Mouse (Mus musculus) forebrain, embryonic 16.5 days (tissue): ENCODE results near the gene Pard3b. TPM values are rescaled to one million over a fixed set of nuclear protein-coding genes. Genes with fewer than 3 reads are reported as not detected.

Experiments
- ATAC-seq: fragments of 200-750 bp; cut with Nextera tagmentation; 2 replicates; pipeline ENCODE4 v1.8.0; 2017; ENCODE audit warnings: mild to moderate bottlenecking, moderate library complexity
- H3K27ac ChIP-seq: fragments of 300-500 bp; sonication (generic); 2 replicates; pipeline ENCODE4 v1.5.1; 2014; ENCODE audit warnings: low read length, control low read depth
- H3K27me3 ChIP-seq: fragments of 300-500 bp; sonication (generic); replicated peaks from 2 replicates; pipeline ENCODE4 v1.6.1; 2014; ENCODE audit warnings: low read length; ENCODE audit not compliant: control insufficient read depth, insufficient read depth
- H3K36me3 ChIP-seq: fragments of 300-500 bp; sonication (generic); 2 replicates; pipeline ENCODE4 v1.6.1; 2014; ENCODE audit not compliant: control insufficient read depth, insufficient read depth
- H3K4me1 ChIP-seq: fragments of 300-500 bp; sonication (generic); replicated peaks from 2 replicates; pipeline ENCODE4 v1.6.1; 2014; ENCODE audit warnings: low read length; ENCODE audit not compliant: control insufficient read depth, insufficient read depth
- H3K4me2 ChIP-seq: fragments of 300-500 bp; sonication (generic); 2 replicates; pipeline ENCODE4 v1.6.1; 2014; ENCODE audit warnings: mild to moderate bottlenecking, low read length, control low read depth
- H3K4me3 ChIP-seq: fragments of 300-500 bp; sonication (generic); replicated peaks from 2 replicates; pipeline ENCODE4 v1.5.1; 2014; ENCODE audit warnings: mild to moderate bottlenecking, low read length, control low read depth
- H3K9ac ChIP-seq: fragments of 300-500 bp; sonication (generic); replicated peaks from 2 replicates; pipeline ENCODE4 v1.6.1; 2014; ENCODE audit warnings: low read depth, low read length, control low read depth
- H3K9me3 ChIP-seq: fragments of 300-500 bp; sonication (generic); 2 replicates; pipeline ENCODE4 v1.6.1; 2016; ENCODE audit warnings: low read length; ENCODE audit not compliant: control insufficient read depth
- WGBS: fragments of 180-500 bp; shearing (Covaris S2); extraction: QIAGEN DNeasy Blood & Tissue Kit; methylation state at CpG from one replicate; pipeline ENCODE4 v1.1.7; 2014; 5-methylcytosine and 5-hydroxymethylcytosine counted together
- polyA plus RNA-seq: library from polyadenylated mRNA; unstranded; fragments of >200 nt; fragmentation: Nextera tagmentation; extraction: Ambion mirVana; gene quantifications from 2 replicates; pipeline ENCODE4 v1.2.1, GENCODE M21; 2015

Pard3b gene
- polyA plus RNA-seq, 1 experiment from 2014 or later, result 6.3 TPM

DNA sequence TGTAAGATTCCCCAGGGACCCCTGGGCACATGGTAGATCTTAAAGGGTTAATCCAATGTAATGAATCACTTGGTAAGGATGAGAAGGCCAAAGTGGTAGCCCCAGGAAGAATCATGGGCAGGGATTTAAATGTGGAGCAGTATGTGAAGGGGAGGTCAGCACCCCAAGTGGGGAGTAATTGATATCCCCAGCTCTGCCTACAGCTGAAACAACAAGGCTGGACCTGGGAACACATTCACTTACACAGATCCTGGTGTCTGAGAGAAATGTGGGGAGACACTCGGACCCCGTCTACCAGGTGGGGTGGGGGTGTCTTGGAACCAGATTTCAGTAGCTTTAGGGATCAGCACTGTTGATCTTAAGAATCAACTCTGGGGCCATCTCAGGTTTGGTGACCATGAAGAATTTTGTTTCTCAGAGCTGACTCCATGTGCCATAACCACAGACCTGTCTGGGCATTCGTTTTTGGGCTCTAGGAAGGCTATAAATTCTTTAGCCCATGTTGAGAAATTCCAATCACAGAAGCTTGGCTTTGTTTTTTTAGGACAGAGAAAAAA lies 979.6 kb downstream of the Pard3b start:
- Histone ChIP-seq H3K9ac (no peak overlapping the region), H3K27ac (no peak overlapping the region), H3K9me3 (no peaks in the 10 kb centered on the region), H3K27me3 (no peaks in the 10 kb centered on the region), H3K4me3 (no peak overlapping the region), H3K4me2 (no peak overlapping the region), H3K36me3 (no peaks in the 10 kb centered on the region), H3K4me1 (no peaks in the 10 kb centered on the region)
- ATAC-seq, result no peak
- WGBS, result 82% methylated on average over 3 of the region's 3 CpGs

DNA sequence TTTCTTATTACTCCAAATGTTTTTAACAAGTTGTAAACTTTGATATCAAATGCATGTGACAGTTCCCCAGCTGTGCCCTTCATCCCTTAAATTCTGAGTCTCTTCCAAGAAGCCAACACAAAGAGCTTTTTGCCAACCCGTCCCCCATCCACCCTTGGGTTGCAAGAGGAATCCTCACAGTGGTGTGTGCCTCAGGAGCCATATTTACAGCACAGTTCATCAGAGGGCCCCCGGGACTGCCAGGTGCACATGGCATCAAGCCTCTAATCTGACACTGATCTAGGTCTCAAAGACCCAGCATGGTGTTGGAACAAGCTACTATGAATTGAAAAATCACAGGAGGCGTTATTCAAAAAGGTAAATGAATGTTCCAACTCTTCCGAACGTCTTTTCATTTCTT lies 980.8 kb downstream of the Pard3b start:
- Histone ChIP-seq H3K4me3 (no peak overlapping the region), H3K9ac (no peak overlapping the region), H3K9me3 (no peaks in the 10 kb centered on the region), H3K4me2 (no peak overlapping the region), H3K4me1 (no peaks in the 10 kb centered on the region), H3K27me3 (no peaks in the 10 kb centered on the region), H3K27ac (no peak overlapping the region), H3K36me3 (no peaks in the 10 kb centered on the region)
- no peak for ATAC-seq
- WGBS, result 91% methylated on average over 5 of the region's 5 CpGs

DNA sequence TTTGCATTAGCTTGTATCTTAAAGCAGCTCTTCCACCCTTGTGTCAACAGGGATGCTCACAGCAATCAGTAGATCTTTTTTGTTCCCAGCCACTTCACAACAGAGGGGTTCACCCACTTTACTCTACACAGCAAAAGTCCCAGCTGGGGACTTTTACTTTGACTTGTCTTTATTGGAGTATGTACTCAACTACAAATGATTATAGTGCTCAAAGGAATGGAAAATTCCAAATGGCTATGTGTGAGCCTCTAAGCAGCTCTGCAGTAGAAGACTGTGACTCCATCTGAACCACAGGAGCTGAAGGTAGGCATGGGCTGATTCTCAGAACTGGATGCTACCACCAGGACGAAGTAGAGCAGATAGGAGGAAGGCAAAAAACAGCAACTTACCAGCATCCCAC lies 983.8 kb downstream of the Pard3b start:
- ATAC-seq, result no peak
- Histone ChIP-seq H3K4me3 (no peak overlapping the region), H3K4me2 (no peak overlapping the region), H3K4me1 (no peaks in the 10 kb centered on the region), H3K27me3 (no peaks in the 10 kb centered on the region), H3K9ac (no peak overlapping the region), H3K9me3 (no peaks in the 10 kb centered on the region), H3K27ac (no peak overlapping the region), H3K36me3 (no peaks in the 10 kb centered on the region)
- 95% methylated on average over 1 of the region's 1 CpGs for WGBS

DNA sequence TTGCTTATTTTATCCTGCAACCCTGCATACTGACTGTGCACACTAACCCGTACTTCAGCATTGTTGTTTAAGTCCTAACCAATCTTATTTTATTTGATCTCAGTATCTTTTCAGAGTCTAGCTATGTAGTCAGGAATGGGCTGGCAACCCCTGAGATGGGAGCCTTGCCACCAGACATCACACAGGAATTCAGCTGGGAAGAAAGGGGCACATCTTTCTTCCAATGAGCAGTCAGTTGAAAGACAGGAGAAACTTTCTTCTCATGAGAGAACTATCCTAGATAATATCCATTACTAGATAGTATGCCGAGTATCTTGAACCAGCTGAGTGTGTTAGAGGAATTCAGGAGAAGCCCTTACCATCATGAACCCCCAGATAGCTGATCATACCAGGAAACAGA lies 985.5 kb downstream of the Pard3b start:
- Histone ChIP-seq H3K4me2 (no peak overlapping the region), H3K4me3 (no peak overlapping the region), H3K4me1 (no peaks in the 10 kb centered on the region), H3K9ac (no peak overlapping the region), H3K36me3 (no peaks in the 10 kb centered on the region), H3K27me3 (no peaks in the 10 kb centered on the region), H3K9me3 (no peaks in the 10 kb centered on the region), H3K27ac (no peak overlapping the region)
- 84% methylated on average over 2 of the region's 2 CpGs for WGBS
- ATAC-seq, result no peak

DNA sequence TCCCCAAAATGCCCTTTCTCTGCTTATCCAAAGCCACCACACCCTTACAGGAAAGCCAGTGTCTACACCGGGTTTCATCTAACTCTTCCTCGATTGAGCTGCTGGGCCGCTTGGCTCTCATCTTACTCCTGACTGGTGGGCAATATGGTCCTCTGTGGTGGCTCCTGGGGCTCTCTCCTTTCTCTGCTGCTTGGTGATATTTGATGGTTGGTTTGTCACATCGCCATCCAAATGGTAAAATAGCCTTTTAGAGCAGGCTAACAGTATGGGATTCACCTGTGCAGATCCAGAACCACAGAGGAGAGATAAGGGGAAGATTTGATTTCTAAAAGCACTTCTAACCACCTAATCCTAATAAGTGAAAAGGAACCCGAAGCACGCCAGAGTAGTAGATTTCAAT lies 986.2 kb downstream of the Pard3b start:
- ATAC-seq, result no peak
- Histone ChIP-seq H3K4me3 (no peak overlapping the region), H3K27ac (no peak overlapping the region), H3K36me3 (no peaks in the 10 kb centered on the region), H3K9me3 (no peaks in the 10 kb centered on the region), H3K9ac (no peak overlapping the region), H3K4me1 (no peaks in the 10 kb centered on the region), H3K27me3 (no peaks in the 10 kb centered on the region), H3K4me2 (no peak overlapping the region)
- WGBS, result 93% methylated on average over 6 of the region's 6 CpGs

DNA sequence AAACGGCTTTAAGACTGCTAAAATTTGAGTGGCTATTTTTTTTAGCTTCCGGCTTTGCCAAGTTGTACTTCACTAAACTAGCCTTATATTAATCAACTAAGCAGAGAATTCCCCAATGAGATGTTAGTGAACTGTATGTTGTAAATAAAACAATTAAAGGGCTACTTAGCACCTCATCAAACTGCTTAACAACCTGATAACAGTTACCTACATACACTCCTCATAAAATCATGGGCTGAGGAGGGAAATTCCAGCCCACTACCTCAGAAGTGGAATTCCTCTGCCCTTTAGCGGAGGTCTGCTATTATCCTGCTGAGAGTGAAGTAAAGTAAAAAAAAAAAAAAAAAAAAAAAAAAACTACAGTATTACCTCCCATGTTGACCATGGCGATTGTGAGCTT lies 986.7 kb downstream of the Pard3b start:
- H3K4me3 ChIP-seq, result no peak overlapping the region
- H3K9me3 ChIP-seq, result no peaks in the 10 kb centered on the region
- WGBS, result 83% methylated on average over 4 of the region's 4 CpGs
- no peaks in the 10 kb centered on the region for H3K36me3 ChIP-seq
- no peak overlapping the region for H3K4me2 ChIP-seq
- H3K27ac ChIP-seq, result no peak overlapping the region
- H3K4me1 ChIP-seq, result no peaks in the 10 kb centered on the region
- H3K27me3 ChIP-seq, result no peaks in the 10 kb centered on the region
- no peak for ATAC-seq
- H3K9ac ChIP-seq, result no peak overlapping the region

DNA sequence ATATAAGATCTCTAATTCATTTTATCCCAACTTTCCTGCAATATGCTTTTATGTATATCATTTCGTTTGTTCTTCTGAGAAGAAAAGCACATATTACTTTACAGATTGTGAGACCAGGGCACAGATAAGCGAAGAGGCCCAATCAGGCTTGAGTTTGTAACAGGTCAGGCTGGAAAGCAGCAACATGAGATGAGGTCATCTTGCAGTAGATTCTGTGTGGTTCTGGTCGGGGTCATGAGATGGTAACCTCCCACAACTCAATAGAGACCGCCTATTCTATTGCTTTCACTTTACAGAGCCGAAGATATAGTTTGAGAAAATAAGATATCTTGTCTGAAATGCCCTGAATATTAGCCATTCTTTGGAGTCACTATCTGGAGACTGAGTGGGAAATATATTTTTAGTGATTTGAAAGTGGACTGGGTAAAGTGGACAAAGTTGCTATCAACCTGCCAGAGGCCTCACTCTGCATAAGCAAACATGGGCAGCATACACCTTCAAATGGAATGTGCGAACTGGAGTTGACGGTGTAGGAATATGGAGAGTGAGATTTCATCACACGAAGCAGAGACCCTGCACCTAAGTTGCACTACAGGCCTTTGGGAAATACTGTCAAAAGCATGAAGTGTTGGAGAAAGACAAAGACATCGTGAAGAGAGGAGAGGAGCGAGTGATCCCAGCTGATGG lies 987.3 kb downstream of the Pard3b start:
- no peak overlapping the region for H3K27ac ChIP-seq
- H3K36me3 ChIP-seq, result no peaks in the 10 kb centered on the region
- H3K4me3 ChIP-seq, result no peak overlapping the region
- no peak overlapping the region for H3K9ac ChIP-seq
- no peak overlapping the region for H3K4me2 ChIP-seq
- WGBS, result 93% methylated on average over 10 of the region's 10 CpGs
- H3K9me3 ChIP-seq, result no peaks in the 10 kb centered on the region
- no peak for ATAC-seq
- H3K27me3 ChIP-seq, result no peaks in the 10 kb centered on the region
- H3K4me1 ChIP-seq, result no peaks in the 10 kb centered on the region

DNA sequence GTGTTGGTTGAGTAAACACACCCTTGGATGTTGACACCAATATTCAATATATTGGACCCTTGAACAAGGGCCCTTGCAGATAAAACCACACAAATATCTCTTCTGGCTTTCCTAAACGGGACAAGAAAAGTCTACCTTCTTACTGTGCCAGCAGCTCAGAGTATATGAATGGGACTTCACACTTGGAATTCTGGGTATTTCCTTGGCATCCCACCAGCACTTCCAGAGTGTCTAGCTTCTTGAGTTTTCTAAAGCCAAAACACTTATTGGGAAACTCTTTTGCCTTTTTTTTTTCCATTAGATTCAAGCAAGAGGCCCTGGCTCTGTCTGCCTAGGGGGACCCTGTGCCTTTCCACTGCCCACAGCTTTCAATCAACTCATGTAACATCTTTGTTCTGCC lies 991.3 kb downstream of the Pard3b start:
- H3K4me3 ChIP-seq, result no peak overlapping the region
- 27% methylated on average over 1 of the region's 1 CpGs for WGBS
- H3K36me3 ChIP-seq, result no peaks in the 10 kb centered on the region
- H3K27me3 ChIP-seq, result no peaks in the 10 kb centered on the region
- H3K9me3 ChIP-seq, result no peaks in the 10 kb centered on the region
- ATAC-seq, result no peak
- H3K27ac ChIP-seq, result no peak overlapping the region
- H3K4me2 ChIP-seq, result no peak overlapping the region
- H3K4me1 ChIP-seq, result no peaks in the 10 kb centered on the region
- no peak overlapping the region for H3K9ac ChIP-seq

DNA sequence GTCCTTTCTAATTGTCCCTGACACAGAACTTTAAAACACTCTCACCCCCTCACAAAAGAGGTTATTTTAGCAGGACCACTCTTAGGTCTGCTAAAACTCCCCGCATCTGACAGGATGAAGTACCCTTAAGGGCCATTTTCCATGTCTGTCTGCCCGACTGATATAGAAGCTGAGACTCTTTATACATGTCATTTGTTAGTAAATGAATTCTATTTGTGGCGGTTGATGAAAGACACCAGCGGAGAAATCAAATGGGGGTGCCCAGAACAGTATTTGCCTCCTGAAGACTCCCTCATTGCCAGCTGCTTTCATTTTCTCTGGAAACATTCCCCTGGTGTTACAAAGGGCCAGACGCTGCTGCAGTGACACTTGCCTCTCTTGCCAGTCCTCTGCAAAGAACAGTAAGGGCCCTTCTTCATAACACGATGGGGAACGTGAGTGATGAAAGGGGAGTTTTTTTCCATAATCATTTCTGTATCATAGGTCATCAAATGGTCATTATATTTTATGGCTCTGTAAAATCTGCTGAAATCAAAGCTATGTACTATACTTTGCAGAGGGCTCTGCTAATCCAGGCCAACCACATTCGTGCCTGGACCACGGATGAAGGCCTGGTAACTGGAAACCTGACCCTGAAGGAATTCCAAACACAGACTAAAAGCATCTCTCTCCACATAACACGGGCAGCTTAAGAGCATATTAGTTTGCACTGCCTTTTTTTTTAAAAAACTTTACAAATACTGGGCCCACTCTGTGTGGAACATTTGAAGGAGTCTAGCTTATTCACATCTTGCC lies 993.1 kb downstream of the Pard3b start:
- H3K4me3 ChIP-seq, result no peak overlapping the region
- H3K27me3 ChIP-seq, result no peaks in the 10 kb centered on the region
- no peak overlapping the region for H3K27ac ChIP-seq
- H3K4me1 ChIP-seq, result no peaks in the 10 kb centered on the region
- no peak overlapping the region for H3K9ac ChIP-seq
- WGBS, result 60% methylated on average over 10 of the region's 10 CpGs
- H3K9me3 ChIP-seq, result no peaks in the 10 kb centered on the region
- H3K4me2 ChIP-seq, result no peak overlapping the region
- H3K36me3 ChIP-seq, result no peaks in the 10 kb centered on the region
- ATAC-seq, result no peak
